Mouse (Mus musculus) heart, postnatal 4 days (tissue): ENCODE data around the gene Rasl10b. TPM values are rescaled to one million over a fixed set of nuclear protein-coding genes. Genes with fewer than 3 reads are reported as not detected.
A peak's percentile ranks its signal among the peaks of the same experiment; 100 is the strongest.

Source experiments
- DNase-seq: peaks from one replicate; pipeline ENCODE4 v3.0.0; 2021
- total RNA-seq, 2 experiments: library from RNA; stranded (reverse); gene quantifications; 2 replicates each; pipeline ENCODE4 v1.2.3; 2021

Rasl10b gene
- total RNA-seq, result 10 to 100 TPM; 31.5 to 32.3 TPM

DNA sequence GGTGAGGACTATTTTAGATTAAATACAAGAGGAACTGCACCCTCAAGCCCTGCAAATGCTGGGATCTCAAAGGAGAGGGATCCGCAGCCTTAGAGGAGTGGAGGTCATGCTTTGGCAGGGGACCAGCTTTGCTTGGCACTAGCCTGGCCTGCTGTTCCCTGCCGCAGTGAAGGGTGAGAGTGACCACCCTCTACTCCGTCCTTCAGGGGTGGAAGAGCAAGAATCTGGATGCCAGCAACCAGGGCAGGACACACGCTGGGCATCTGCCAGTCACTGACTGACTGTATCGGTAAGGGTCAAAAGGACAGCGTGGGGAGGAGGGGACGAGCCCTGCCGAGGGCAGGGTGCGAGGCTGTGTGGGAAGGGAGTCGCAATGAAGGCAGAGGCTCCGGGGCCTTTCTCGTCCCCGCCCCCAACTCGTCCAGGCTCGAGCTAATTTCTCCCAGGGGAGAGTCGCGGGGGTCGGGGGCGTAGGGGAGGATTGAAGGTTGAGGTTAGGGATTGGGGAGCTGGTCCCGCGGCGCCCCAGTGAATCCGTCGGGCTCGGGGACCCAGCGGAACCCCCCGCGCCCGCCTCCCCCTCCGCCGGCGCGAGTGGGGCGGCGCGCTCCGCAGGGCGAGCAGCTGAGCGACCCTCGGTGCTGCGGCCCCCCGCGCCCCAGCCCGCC is at the start of gene Rasl10b:
Gene Rasl10b, plus strand, starts transcription at position 51 of the 668 bp plus-strand sequence.
- DNase-seq, result peak; percentile 48

DNA sequence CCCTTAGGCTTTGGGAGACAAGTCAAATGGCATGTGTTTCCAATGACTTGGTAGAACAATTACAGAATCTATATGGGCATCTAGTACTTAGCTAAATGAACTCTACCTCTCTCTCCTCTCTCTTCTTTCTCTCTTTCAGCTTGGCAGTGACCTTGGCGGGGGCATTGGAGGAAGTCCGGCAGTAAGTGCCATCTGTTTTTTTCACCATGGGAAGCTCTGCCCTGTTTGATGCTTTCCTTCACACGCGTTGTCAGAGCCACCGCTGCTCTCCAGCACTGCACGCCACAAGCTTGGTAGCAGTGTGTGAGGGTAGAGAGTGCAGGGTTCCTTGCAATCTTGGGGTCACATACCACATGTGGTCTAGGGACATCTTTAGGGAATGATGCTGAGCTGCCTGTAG is 44.3 kb upstream of the Rasl10b start:
- DNase-seq, result no peak

- no peak for DNase-seq
Observed at GRCm38 (mm10) chr11:83371267-83371666, 37.7 kb upstream of the Rasl10b start.

- DNase-seq, result no peak
Observed at GRCm38 (mm10) chr11:83379745-83380341, 29.1 kb upstream of the Rasl10b start.

DNA sequence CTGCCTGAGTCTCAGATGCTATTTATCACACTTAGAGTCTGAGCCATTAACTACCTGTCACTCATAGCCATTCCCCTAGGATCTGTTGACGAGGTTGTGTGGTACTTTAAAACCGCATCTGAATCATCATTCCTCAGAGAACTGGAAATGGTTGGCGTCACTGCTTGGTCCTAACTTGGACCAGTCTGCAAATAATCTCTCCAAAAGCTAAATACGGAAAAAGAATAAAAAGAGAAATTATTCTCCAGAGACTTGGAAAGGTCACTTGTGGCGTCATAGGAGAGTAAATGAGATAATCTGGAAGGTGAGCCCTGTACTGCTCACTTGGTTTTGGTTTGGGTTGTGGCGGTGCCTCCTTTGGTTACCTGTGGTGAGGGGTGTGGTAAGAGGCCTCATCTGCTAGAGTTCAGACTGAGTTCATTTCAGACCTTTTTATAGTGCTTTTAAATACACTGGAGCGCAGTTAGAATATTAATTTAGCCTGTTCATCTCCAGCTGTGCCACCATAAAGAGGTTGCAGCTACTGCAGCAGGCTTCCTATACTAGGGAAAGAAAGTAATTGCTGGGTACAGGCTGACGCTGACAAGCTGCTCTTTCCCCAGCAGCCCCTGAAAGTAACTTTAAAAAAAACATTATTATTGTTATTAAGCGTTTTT is 25.9 kb upstream of the Rasl10b start:
- no peak for DNase-seq

GRCm38 (mm10) chr11:83383532-83383887 is 25.4 kb upstream of the Rasl10b start:
- DNase-seq, result no peak

DNA sequence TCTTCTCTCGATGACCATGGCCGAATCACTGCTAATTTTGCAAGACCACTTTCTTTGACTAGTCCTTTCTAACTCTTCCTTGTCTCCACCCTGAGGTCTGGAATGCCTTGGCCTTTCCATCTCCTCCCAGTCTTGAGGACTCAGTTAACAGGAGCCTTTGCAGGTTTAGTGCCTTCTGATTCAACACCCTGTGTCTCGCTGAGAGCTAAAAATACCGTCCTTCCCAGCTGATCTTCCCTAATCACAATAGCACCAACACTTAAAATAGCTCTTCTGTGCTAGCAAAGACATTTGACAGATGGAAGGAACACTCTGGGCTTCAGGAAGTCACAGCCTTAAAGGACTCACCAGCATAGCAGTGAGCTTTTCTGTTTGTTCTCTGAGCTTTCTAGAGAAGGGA is 15.9 kb upstream of the Rasl10b start:
- no peak for DNase-seq

GRCm38 (mm10) chr11:83394802-83395439 is 14.0 kb upstream of the Rasl10b start:
- no peak for DNase-seq

- no peak for DNase-seq
Observed at GRCm38 (mm10) chr11:83397626-83398025, 11.3 kb upstream of the Rasl10b start.

DNA sequence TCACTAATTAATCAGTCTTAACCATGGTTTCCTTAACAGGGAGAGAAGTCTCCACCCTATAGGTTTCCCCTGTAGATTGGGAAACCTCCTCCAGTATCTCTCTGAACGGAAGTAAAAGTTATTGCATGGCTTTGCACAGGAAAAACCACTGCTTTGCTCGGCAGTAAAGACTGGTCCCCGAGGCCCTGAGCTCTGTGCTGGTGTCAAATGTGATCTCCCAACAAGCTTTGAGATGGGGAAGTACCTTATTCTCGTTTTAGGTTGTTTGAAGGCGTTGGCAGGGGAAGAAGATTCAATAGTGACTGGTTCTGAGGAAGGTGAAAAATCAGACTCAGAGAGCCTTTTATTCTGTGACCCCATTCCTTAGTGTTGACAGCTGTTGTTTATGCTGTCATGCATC is 10.2 kb upstream of the Rasl10b start:
- DNase-seq, result no peak

DNA sequence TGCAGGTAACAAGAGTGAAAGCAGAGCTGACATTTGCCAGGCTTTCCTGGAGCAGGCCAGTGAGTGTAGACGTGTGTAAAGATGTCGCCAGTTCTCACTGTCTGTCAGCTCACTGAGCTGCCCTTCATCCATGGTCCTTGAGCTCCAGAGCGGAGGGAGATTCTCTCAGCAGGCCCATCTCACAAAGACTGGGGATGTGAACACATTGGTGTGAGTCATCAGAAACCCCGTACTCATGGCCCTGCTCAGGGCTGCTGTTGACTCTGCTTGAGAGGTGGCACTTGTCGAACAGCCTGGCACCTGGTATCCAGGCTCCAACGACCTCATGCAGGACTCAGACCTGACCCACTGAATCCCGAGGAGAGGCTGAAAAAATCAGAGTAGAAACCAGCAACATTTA is 5.2 kb upstream of the Rasl10b start:
- DNase-seq, result no peak

- no peak for DNase-seq
Observed at GRCm38 (mm10) chr11:83406391-83406790, 2.5 kb upstream of the Rasl10b start.

DNA sequence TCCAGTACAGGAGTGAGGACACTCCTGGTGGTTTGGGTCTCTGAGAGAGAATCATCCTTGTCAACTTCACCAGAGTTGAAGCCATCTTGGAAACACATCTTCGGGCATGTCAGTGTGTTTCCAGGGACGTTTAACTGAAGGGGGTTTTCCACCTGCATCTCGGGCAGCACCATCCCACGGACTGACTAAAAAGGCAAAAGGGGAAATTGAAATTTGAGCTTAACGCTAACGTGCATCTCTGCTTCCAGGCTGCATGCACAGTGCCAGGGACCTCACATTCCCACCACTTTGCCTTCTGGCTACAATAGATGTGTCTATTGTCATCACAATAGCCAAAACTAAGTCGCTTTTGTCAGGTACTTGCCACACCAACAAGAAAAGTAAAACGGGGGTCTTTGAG is 695 bp upstream of the Rasl10b start:
- DNase-seq, result no peak

DNA sequence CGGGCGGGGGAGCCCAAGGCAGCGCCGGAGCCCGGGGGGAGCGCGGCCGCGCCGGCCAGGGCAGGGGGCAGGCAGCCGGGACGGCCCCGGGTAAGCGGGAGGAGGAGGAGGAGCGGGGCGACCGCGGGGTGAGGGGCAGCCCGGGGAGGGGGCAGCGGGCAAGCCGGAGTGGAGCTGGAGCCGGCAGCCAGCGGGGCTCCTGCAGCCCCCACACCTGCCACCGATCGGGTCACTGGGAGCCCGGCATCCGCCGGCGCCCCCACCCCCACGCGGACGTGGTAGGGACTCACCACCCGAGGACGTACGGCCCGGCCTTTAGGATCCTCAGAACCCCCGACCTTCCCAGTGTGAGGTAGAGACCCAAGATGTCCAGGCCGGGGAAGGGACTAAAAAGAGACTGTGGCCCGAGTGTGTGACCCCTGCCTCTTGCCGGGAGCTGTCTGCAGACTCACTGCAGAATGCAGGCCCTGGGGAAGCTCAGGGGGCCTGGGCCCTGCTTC is 905 bp downstream of the Rasl10b start:
- no peak for DNase-seq

DNA sequence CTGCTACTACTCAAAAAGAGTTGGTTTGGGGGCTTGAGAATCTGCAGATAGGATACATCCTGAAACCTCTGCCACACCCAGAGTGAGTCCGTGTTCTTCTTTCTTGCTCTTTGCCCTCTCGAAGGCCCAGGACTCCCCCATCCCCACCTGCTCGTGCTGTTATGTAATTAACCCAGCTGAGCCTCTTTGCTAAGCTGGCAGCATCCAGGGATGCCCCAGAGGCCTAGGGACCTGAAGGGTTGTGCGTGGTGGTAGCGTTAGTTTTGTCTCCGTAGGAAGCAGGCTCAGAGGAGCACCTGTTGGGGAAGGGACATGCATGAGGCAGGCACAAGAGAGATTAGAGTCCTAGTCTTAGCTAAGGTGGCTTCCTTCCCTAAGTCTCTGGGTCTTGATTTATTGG is 1.6 kb downstream of the Rasl10b start:
- no peak for DNase-seq

DNA sequence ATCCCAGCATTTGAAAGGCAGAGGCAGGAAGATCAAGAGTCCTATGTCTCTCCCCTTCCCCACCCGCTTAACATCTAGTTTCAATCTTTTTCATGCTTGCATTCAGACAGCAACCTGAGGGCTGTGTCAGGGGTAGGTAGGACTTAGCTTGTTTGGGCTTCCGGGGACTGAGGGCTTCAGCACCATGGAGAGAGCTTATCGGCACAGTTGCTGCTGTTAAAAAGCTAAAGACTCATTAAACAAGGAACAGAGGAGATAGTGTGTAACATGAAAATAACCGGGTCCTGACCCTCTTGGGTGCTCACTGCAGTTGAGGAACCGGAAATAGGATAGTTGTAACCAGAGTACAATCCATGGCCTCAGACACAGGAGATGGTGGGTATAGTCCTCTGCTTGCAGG is 8.1 kb downstream of the Rasl10b start:
- DNase-seq, result peak; percentile 79

DNA sequence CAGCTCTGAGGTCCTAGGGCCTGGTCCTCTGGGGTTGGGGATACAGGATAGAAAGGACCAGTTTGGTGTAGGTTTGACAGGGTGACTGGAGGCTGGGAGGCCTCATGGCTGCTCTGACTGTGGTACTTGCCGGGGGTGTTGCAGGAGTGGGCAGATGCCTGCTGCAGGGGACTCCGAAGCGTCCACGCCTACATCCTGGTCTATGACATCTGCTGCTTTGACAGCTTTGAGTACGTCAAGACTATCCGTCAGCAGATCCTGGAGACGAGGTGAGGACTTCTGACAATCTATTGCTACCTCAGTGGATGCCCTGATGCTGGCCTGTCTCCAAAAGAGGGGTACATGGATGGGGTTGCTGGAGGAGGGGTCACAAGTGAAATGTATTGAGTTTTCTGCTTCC is 8.8 kb downstream of the Rasl10b start:
- DNase-seq, result no peak

- DNase-seq, result no peak
Observed at GRCm38 (mm10) chr11:83418566-83418965, 9.6 kb downstream of the Rasl10b start.

DNA sequence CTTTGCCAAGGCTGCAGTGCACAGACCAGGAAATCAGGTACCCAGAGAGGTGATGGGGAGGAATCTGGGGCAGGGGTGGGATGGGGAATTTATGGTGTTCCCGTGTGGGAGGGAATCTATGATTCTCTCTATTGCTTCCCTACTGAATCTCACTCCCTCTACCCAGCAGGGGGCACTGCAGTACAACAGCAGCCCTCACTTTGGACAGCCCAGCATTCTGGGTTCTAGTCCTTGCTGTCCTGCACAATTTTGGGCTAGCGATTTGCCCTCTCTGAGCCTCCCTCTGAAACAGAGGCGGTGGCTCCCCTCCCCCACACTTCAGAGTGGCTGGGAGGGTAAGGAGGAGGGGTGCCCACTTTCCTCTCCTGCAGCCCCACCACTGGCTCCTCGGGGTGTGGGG is 11.4 kb downstream of the Rasl10b start:
- DNase-seq, result no peak

- peak; percentile 89 for DNase-seq
Observed at GRCm38 (mm10) chr11:83421305-83421704, 12.4 kb downstream of the Rasl10b start.

- DNase-seq, result peak; percentile 85
Observed at GRCm38 (mm10) chr11:83424681-83425080, 15.7 kb downstream of the Rasl10b start.

- DNase-seq, result no peak
Observed at GRCm38 (mm10) chr11:83426964-83427363, 18.0 kb downstream of the Rasl10b start.

GRCm38 (mm10) chr11:83429355-83429754 is 20.4 kb downstream of the Rasl10b start, which contains the start of gene Gas2l2:
Gene Gas2l2 (minus strand): TSS chr11:83429455.
- no peak for DNase-seq
